Mouse (Mus musculus) embryonic facial prominence, embryonic 14.5 days (tissue): ENCODE results near the gene Fndc10. TPM values are rescaled to one million over a fixed set of nuclear protein-coding genes. Genes with fewer than 3 reads are reported as not detected.
"Not testable (repeated sequence)": the region's sequence is repeated elsewhere in the genome, so short reads cannot be mapped to it uniquely, and the experiment has no call there.

Experiments
- ATAC-seq: fragments of 200-750 bp; cut with Nextera tagmentation; 2 replicates; pipeline ENCODE4 v1.8.0; 2017; ENCODE audit warnings: low read depth, moderate number of reproducible peaks, moderate TSS enrichment
- DNase-seq: peaks from one replicate; pipeline ENCODE4 v3.0.0-alpha.2; 2015; ENCODE audit warnings: low spot score
- H3K27ac ChIP-seq: fragments of 300-500 bp; sonication (generic); replicated peaks from 2 replicates; pipeline ENCODE4 v1.5.1; 2014; ENCODE audit warnings: low read depth, mild to moderate bottlenecking, low read length, moderate library complexity
- H3K27me3 ChIP-seq: fragments of 300-500 bp; sonication (generic); replicated peaks from 2 replicates; pipeline ENCODE4 v1.6.1; 2014; ENCODE audit warnings: low read length; ENCODE audit not compliant: control insufficient read depth, insufficient read depth
- H3K36me3 ChIP-seq: fragments of 300-500 bp; sonication (generic); 2 replicates; pipeline ENCODE4 v1.6.1; 2014; ENCODE audit warnings: low read length, mixed read lengths; ENCODE audit not compliant: control insufficient read depth, insufficient read depth
- H3K4me1 ChIP-seq: fragments of 300-500 bp; sonication (generic); 2 replicates; pipeline ENCODE4 v1.6.1; 2014; ENCODE audit warnings: antibody characterized with exemption, low read length; ENCODE audit not compliant: control insufficient read depth, insufficient read depth
- H3K4me2 ChIP-seq: fragments of 300-500 bp; sonication (generic); 2 replicates; pipeline ENCODE4 v1.6.1; 2014; ENCODE audit warnings: low read depth, mild to moderate bottlenecking, low read length, moderate library complexity, mixed read lengths
- H3K4me3 ChIP-seq: fragments of 300-500 bp; sonication (generic); 2 replicates; pipeline ENCODE4 v1.5.1; 2014; ENCODE audit warnings: low read depth, mild to moderate bottlenecking, low read length
- H3K9ac ChIP-seq: fragments of 300-500 bp; sonication (generic); 2 replicates; pipeline ENCODE4 v1.6.1; 2014; ENCODE audit warnings: low read depth, mild to moderate bottlenecking, low read length, moderate library complexity, mixed read lengths
- H3K9me3 ChIP-seq: fragments of 300-500 bp; sonication (generic); 2 replicates; pipeline ENCODE4 v1.6.1; 2016; ENCODE audit warnings: low read length; ENCODE audit not compliant: control insufficient read depth
- WGBS: fragments of 180-500 bp; shearing (Covaris S2); extraction: QIAGEN DNeasy Blood & Tissue Kit; methylation state at CpG from one replicate; pipeline ENCODE4 v1.1.7; 2014; 5-methylcytosine and 5-hydroxymethylcytosine counted together
- polyA plus RNA-seq: library from polyadenylated mRNA; unstranded; fragments of >200 nt; fragmentation: Nextera tagmentation; extraction: Ambion mirVana; gene quantifications from 2 replicates; pipeline ENCODE4 v1.2.1, GENCODE M21; 2014

The Fndc10 gene
- polyA plus RNA-seq: 6.3 and 6.9 TPM in 2 replicates

DNA sequence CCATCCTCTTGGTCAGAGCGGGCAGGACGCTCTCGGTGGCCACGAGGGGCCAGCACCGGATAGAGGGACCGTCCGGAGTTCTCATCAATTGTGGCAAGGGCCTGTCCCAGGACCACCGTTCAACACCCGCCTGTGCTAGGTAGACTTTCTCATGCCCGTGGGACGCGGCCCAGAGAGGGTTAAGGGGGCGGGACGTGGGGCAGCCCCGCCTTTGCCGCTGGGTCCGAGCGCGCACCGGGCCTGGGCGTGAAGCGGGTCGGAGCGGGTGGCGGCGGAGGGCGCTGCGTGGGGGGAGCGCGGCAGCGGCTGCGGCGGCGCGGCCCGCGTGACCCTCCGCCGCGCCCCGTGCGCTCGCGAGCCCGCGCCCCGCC is at the start of gene Fndc10:
Gene Fndc10 (plus strand): TSS at position 232 of the 371 bp plus-strand sequence.
- ATAC-seq (peak; percentile 90), DNase-seq (peak; percentile 75)
- Histone ChIP-seq H3K4me2 (peak within 1 kb of the TSS; percentile 94), H3K9ac (peak within 1 kb of the TSS; percentile 78), H3K27ac (peak within 1 kb of the TSS; percentile 77), H3K4me3 (peak within 1 kb of the TSS; percentile 75), H3K27me3 (no peaks in the 10 kb centered on the region; the same call in 1 of the 2 replicates), H3K4me1 (peaks cover 16% of the 10 kb centered on the region), H3K9me3 (no peaks in the 10 kb centered on the region), H3K36me3 (no peaks in the 10 kb centered on the region)
- WGBS: 1% methylated on average over 24 of the region's 47 CpGs

DNA sequence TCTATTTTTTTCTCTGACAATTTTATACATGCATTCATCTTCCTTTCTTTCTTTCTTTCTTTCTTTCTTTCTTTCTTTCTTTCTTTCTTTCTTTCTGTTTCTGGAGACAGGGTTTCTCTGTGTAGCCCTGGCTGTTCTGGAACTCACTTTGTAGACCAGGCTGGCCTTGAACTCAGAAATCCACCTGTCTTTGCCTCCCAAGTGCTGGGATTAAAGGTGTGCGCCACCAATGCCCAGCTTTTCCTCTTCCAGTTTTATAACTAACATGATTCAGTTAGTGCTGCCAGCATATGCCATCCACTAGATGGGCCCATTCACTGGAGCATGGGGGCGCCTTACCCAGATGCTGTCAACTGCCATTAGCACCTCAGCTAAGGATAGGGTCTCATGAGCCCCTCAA is 48.8 kb upstream of the Fndc10 start, which contains the start of gene Gm10563:
Gene Gm10563 (minus strand): TSS at position 101 of the 400 bp plus-strand sequence.
- 95% methylated on average over 2 of the region's 2 CpGs for WGBS
- not testable (repeated sequence) for H3K4me3 ChIP-seq, H3K4me1 ChIP-seq, H3K9ac ChIP-seq, H3K27me3 ChIP-seq, H3K4me2 ChIP-seq, H3K27ac ChIP-seq, DNase-seq, H3K9me3 ChIP-seq, ATAC-seq
- peaks cover 87% of the 10 kb centered on the region for H3K36me3 ChIP-seq

DNA sequence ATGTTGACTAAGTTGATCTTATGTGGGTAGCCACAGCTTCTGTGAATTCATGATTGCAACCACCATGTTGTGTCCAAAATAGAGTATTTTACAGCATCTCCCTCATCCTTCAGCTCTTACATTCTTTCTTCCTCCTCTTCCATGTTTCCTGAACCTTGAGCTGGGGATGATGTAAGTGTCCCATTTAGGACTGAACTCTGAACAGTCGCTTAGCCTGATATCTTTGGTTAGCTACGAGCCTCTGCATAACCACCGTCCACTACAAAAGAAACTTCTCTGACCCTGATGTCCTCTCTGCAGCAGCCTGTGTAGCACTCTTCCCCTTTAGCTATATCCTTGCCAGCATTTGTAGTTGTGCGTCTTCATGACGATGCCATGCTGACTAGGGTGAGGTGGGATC is 48.4 kb upstream of the Fndc10 start:
- no peak overlapping the region for H3K27ac ChIP-seq
- H3K27me3 ChIP-seq: no peaks in the 10 kb centered on the region
- no peak overlapping the region for H3K4me2 ChIP-seq
- peaks cover 87% of the 10 kb centered on the region for H3K36me3 ChIP-seq
- no peaks in the 10 kb centered on the region for H3K4me1 ChIP-seq
- no peaks in the 10 kb centered on the region for H3K9me3 ChIP-seq
- 91% methylated on average over 5 of the region's 5 CpGs for WGBS
- no peak overlapping the region for H3K9ac ChIP-seq
- no peak overlapping the region for H3K4me3 ChIP-seq
- ATAC-seq (no peak), DNase-seq (no peak)

DNA sequence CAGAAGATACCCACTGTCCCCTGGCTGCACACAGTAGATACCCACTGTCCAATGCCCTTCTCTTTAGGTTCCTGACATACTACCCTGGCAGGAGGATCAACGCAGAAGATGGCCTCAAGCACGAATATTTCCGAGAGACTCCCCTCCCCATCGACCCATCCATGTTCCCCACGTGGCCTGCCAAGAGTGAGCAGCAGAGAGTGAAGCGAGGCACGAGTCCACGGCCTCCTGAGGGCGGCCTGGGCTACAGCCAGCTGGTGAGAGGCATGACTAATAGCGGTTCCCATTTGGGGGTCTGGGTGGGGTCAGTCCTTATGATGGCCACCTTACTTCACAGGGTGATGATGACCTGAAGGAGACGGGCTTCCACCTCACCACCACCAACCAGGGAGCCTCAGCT is 44.8 kb upstream of the Fndc10 start:
- no peak for ATAC-seq
- peaks cover 13% of the 10 kb centered on the region for H3K4me1 ChIP-seq

DNA sequence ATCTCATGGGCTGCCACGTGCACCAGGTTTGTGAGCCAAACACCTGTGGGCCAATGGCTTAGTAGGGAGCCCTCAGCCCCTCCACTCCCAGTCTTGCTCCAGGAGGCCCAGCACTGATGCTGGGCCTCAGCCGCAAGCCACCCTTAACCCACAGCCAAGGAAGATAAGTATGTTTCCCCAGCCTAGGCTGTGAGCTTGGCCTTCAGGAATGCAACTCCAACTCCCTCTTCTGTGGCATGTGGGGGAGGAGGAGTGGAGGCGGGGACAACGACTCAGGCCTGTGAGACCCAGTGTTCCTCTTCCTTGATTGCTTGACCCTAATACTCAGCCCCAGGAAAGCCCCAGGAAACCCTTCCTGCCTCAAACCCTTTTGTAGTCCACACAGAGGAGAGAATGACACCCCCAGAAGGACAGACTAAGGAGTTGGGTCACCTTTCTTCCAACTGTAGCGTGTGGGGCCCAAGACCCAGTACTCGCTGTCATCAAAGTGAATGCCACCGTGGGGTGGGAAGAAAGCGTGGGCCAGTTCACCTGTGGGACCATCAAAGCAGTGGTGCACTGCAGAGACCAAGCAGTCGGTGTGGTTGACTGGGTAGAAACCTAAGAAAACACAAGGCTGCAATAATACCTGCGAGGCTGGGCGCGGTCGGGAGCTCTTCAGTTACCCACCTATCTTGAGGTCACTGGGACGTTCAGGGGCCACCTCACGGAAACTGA is 42.4 kb upstream of the Fndc10 start:
- H3K27ac ChIP-seq: no peak overlapping the region
- no peak for ATAC-seq
- WGBS: 64% methylated on average over 15 of the region's 15 CpGs
- H3K4me1 ChIP-seq: peaks cover 20% of the 10 kb centered on the region
- 0 out of 2 replicates have a peak overlapping the region, but pooled peaks have one; percentile 44 for H3K4me3 ChIP-seq
- H3K9ac ChIP-seq: no peak overlapping the region
- no peaks in the 10 kb centered on the region for H3K9me3 ChIP-seq
- peaks cover 56% of the 10 kb centered on the region for H3K36me3 ChIP-seq
- H3K27me3 ChIP-seq: peaks cover 33% of the 10 kb centered on the region
- DNase-seq: peak; percentile 33
- peak overlapping the region; percentile 70 for H3K4me2 ChIP-seq

More for the DNA sequence above, 44.8 kb upstream of the Fndc10 start:
- no peak for DNase-seq
- 94% methylated on average over 11 of the region's 11 CpGs for WGBS
- Histone ChIP-seq H3K27ac (no peak overlapping the region), H3K36me3 (peaks cover 64% of the 10 kb centered on the region), H3K9me3 (no peaks in the 10 kb centered on the region), H3K9ac (no peak overlapping the region), H3K27me3 (peaks cover 21% of the 10 kb centered on the region), H3K4me2 (no peak overlapping the region), H3K4me3 (no peak overlapping the region)

DNA sequence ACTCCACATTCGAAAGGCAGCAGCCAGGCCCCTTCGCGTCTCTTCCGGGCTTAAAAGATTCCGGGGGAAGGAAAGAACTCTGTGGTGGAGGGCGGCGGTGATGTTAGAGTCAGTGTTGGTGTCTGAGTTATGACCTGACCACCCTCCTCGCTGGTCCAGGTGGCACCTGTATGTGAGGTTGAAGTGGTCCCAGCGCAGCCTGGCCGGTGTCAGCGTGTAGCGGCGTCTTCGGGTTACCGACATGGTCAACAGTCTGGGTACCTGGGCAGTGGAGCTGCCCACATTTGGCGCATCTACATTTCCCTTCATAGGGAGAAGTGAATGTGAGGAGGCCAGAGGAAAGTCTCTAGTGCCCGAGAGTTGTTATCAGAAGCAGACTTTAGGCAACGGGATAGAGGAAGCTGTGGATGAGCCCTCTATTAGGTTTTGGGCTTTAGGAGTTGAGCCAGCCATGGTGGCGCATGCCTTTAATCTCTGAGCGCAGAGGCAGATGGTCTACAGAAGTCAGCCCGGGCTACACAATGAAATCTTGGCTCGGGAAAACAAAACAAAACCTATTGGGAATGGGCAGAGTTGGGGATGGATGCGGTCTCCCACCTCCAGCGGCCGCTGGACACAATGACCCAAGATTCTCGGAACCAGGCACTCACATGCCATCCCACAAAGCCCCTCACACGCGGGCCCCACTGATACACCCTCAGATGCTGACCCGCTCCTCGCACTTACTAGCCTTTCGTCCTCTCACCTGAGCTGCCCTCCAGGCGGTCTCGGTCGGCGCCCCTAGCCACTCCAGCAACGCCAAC is 41.7 kb upstream of the Fndc10 start:
- Histone ChIP-seq H3K4me1 (peaks cover 20% of the 10 kb centered on the region), H3K4me3 (peak overlapping the region; percentile 44), H3K36me3 (peaks cover 56% of the 10 kb centered on the region), H3K27ac (no peak overlapping the region), H3K9me3 (no peaks in the 10 kb centered on the region), H3K4me2 (peak overlapping the region; percentile 70), H3K27me3 (peaks cover 33% of the 10 kb centered on the region), H3K9ac (peak overlapping the region; percentile 58)
- WGBS: 27% methylated on average over 30 of the region's 36 CpGs
- DNase-seq (no peak), ATAC-seq (no peak)

DNA sequence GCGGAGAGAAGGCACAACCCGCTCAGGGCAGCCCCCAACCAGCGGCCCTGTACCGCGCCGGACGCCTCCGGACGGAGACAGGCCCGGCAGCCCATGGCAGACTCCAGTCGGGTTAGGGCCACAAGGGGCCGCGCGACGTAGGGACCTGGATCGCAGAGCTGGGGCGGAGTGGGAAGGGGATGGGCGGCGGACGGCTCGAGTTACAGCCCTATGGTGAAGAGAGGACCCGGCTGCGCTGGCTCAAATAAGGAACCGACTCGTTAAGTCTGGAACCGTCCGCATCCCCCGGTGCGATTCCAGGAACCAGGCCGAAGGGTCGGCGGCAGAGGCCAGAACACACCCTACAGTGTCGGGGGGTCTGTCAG is 41.1 kb upstream of the Fndc10 start, which contains the start of gene Mmp23:
Gene Mmp23 (minus strand): TSS at position 299 of the 365 bp plus-strand sequence.
- Histone ChIP-seq H3K36me3 (peaks cover 56% of the 10 kb centered on the region), H3K9ac (peak within 1 kb of the TSS; percentile 58), H3K27me3 (peaks cover 33% of the 10 kb centered on the region), H3K4me1 (peaks cover 20% of the 10 kb centered on the region), H3K27ac (no peak within 1 kb of the TSS), H3K4me3 (peak within 1 kb of the TSS; percentile 44), H3K4me2 (peak within 1 kb of the TSS; percentile 70), H3K9me3 (no peaks in the 10 kb centered on the region)
- ATAC-seq (peak; percentile 81), DNase-seq (peak; percentile 81)
- 0% methylated on average over 19 of the region's 33 CpGs for WGBS

DNA sequence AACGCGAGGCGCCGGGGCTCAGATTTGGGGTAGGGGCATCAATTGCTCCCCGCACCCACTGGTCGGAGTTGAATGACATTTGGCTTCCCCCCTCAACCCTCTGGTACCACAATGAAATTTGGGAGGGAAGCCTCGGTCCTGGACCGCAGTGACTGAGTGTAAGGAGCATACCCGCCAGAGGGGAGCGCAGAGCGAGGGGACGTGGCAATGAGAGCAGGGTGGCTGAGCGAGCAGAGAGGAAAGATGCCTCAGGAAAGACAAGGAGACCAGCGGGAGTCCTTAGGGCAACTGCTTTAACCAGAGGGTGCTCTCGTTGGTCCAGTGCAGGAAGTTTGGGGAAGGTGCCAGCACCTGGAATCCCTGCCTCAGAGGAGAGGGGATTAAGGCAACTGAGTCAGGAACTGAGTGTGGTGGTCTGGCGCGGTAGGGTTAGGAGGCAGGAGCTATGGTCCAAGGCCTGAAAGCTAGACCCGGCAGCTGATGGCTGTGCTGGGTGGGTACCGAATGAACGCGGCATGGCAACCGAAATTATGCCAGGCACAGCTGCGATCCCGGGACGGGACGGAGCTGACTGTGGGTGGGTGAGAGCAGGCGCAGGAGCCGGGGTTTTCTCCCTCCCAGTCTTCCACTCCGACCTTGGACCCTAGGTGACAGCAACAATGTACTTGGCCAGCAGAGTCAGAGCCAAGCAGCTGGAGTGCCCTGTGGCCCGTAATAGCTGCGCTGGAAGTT is 40.5 kb upstream of the Fndc10 start:
- no peak overlapping the region for H3K27ac ChIP-seq
- peaks cover 56% of the 10 kb centered on the region for H3K36me3 ChIP-seq
- H3K4me3 ChIP-seq: peak overlapping the region; percentile 44
- H3K9me3 ChIP-seq: no peaks in the 10 kb centered on the region
- WGBS: under 1% methylated on average over 31 of the region's 31 CpGs
- H3K4me1 ChIP-seq: peaks cover 20% of the 10 kb centered on the region
- H3K4me2 ChIP-seq: peak overlapping the region; percentile 70
- DNase-seq: peak; percentile 59
- ATAC-seq: peak; percentile 55
- H3K27me3 ChIP-seq: peaks cover 33% of the 10 kb centered on the region
- peak overlapping the region; percentile 58 for H3K9ac ChIP-seq
